Mouse (Mus musculus) CH12.LX (cell line): ENCODE measurements around the gene Lipc.

Experiments
- CTCF ChIP-seq, 2 experiments: IDR thresholded peaks in 1 of 2; conservative IDR thresholded peaks in 1 of 2; 2 replicates each; pipeline ENCODE4 v1.5.1; 2011 to 2012; ENCODE audit warnings: low read depth in 2 of 2, low read length in 2 of 2, improper control_type of control experiment in 1 of 2, inconsistent platforms in 1 of 2, mild to moderate bottlenecking in 1 of 2, moderate library complexity in 1 of 2
- E2F4 ChIP-seq: IDR thresholded peaks from 2 replicates; pipeline ENCODE4 v1.6.1; 2011; ENCODE audit warnings: low read depth, low read length, improper control_type of control experiment; ENCODE audit not compliant: insufficient replicate concordance
- EP300 ChIP-seq: IDR thresholded peaks from 2 replicates; pipeline ENCODE4 v1.6.1; 2011; ENCODE audit warnings: low read length, improper control_type of control experiment
- POLR2A ChIP-seq: IDR thresholded peaks from 2 replicates; pipeline ENCODE4 v1.6.1; 2011; ENCODE audit warnings: low read depth, mild to moderate bottlenecking, improper control_type of control experiment, low read length
- TBP ChIP-seq: conservative IDR thresholded peaks from 2 replicates; pipeline ENCODE4 v1.6.1; 2011; ENCODE audit warnings: low read depth, low read length, improper control_type of control experiment
- ZC3H11A ChIP-seq: IDR thresholded peaks from 2 replicates; pipeline ENCODE4 v1.6.1; 2012; ENCODE audit warnings: low read depth, mild to moderate bottlenecking, inconsistent platforms, low read length, improper control_type of control experiment

DNA sequence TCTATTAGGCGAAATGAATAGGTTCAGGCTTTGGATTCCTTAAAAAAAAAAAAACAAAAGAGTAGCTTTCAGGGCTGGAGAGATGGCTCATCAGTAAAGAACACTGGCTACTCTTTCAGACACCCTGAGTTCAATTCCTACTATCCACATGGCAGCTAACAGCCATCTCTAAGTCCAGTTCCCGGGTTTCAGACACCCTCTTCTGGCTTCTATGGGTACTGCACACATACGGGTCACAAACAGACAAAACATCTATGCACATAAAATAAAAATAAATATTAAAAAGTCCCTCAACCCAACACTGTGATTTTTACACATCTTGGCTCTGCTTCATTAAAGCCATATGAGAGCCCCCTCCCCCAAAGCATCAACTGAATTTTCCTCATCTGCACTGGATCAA, 27.3 kb downstream of the Lipc start:
- TF ChIP-seq POLR2A = no peak
- no peak for TF ChIP-seq E2F4
- TF ChIP-seq ZC3H11A = peak; percentile 39
- no peak for TF ChIP-seq EP300
- peak; percentile 21 to 70; a peak in 2 of 4 replicates for TF ChIP-seq CTCF (conservative IDR thresholded peaks at IDR 0.05 in 1 of 2, IDR thresholded peaks at IDR 0.05 in 1 of 2; ENCODE audit: low read depth in 2 of 2, low read length in 2 of 2)
- TF ChIP-seq TBP = no peak
